Mouse (Mus musculus) left cerebral cortex, postnatal 4 days (tissue): ENCODE data around the gene Cox8c. TPM values are rescaled to one million over a fixed set of nuclear protein-coding genes. Genes with fewer than 3 reads are reported as not detected.

Source experiments
- total RNA-seq, 2 experiments: library from RNA; stranded (reverse); gene quantifications; 2 replicates each; pipeline ENCODE4 v1.2.3; 2021

Gene Cox8c
- total RNA-seq, 2 experiments from 2014 or later, result not detected

Other genes with a start within 250 kb of the Cox8c start
- 10 to 100 TPM; 80.2 to 88.1 TPM for gene Itpk1, start 194.4 kb upstream of the Cox8c start, total RNA-seq
- 10 to 100 TPM; 28.3 to 30.3 TPM for gene Moap1, start 155.7 kb upstream of the Cox8c start, total RNA-seq
- gene Tmem251, start 155.6 kb upstream of the Cox8c start, total RNA-seq, result 1 to 10 TPM; 5.3 to 6.0 TPM
- not detected for gene Gm28051, start 141.6 kb upstream of the Cox8c start, total RNA-seq
- gene Gon7, start 141.5 kb upstream of the Cox8c start, total RNA-seq, result 10 to 100 TPM; 20.4 to 21.5 TPM
- 10 to 100 TPM; 30.9 to 31.3 TPM for gene Ubr7, start 141.3 kb upstream of the Cox8c start, total RNA-seq
- 10 to 100 TPM; 17.0 to 17.4 TPM for gene Gm20604, start 140.6 kb upstream of the Cox8c start, total RNA-seq
- 10 to 100 TPM; 30.7 to 32.7 TPM for gene Btbd7, start 20.8 kb upstream of the Cox8c start, total RNA-seq
- gene Unc79, start 49.5 kb downstream of the Cox8c start, total RNA-seq, result 10 to 100 TPM; 43.4 to 44.6 TPM